Mouse (Mus musculus): ENCODE data around the gene Vegfb. TPM values are rescaled to one million over a fixed set of nuclear protein-coding genes. Genes with fewer than 3 reads are reported as not detected.

Vegfb gene
- total and polyA plus RNA-seq, 2 experiments from 2014 or later: 40.5 to 90.8 TPM

- DNase-seq (ENCODE audit: low spot score) (no peak), ATAC-seq (no peak)
- H3K9me3 ChIP-seq (ENCODE audit: low read length): no peaks in the 10 kb centered on the region
- H3K27me3 ChIP-seq (ENCODE audit: insufficient read depth, low read length): no peaks in the 10 kb centered on the region
- peaks cover 4% of the 10 kb centered on the region; the same call in 1 of the 2 replicates for H3K36me3 ChIP-seq (ENCODE audit: insufficient read depth, low read length)
- no peak overlapping the region for H3K4me2 ChIP-seq (ENCODE audit: low read depth, low read length)
- peaks cover 18% of the 10 kb centered on the region for H3K4me1 ChIP-seq (ENCODE audit: insufficient read depth, low read length)
- WGBS: 83% methylated on average over 9 of the region's 9 CpGs
- no peak overlapping the region for H3K27ac ChIP-seq
- no peak for TF ChIP-seq CTCF (IDR thresholded peaks at IDR 0.05; ENCODE audit: low read depth)
- H3K9ac ChIP-seq (replicated peaks; ENCODE audit: low read length): no peak overlapping the region
- H3K4me3 ChIP-seq (ENCODE audit: low read length): no peak overlapping the region
Measured at GRCm38 (mm10) chr19:6997721-6998290, 10.4 kb upstream of the Vegfb start.

GRCm38 (mm10) chr19:6996006-6996405, 8.6 kb upstream of the Vegfb start, which contains the start of the genes Nudt22 and Trpt1:
Nudt22 (minus strand) TSS chr19:6996117.
Trpt1 (plus strand) TSS chr19:6996131.
- H3K27me3 ChIP-seq (ENCODE audit: insufficient read depth, low read length): no peaks in the 10 kb centered on the region
- peaks cover 4% of the 10 kb centered on the region; the same call in 1 of the 2 replicates for H3K36me3 ChIP-seq (ENCODE audit: insufficient read depth, low read length)
- DNase-seq (ENCODE audit: low spot score) (peak; percentile 90), ATAC-seq (peak; percentile 77)
- peak within 1 kb of the TSS; percentile 70 for H3K9ac ChIP-seq (replicated peaks; ENCODE audit: low read length)
- H3K27ac ChIP-seq: peak within 1 kb of the TSS; percentile 75
- H3K9me3 ChIP-seq (ENCODE audit: low read length): no peaks in the 10 kb centered on the region
- TF ChIP-seq CTCF (IDR thresholded peaks at IDR 0.05; ENCODE audit: low read depth): no peak
- 1% methylated on average over 24 of the region's 24 CpGs for WGBS
- H3K4me3 ChIP-seq (ENCODE audit: low read length): peak within 1 kb of the TSS; percentile 63
- H3K4me2 ChIP-seq (ENCODE audit: low read depth, low read length): peak within 1 kb of the TSS; percentile 91
- H3K4me1 ChIP-seq (ENCODE audit: insufficient read depth, low read length): peaks cover 18% of the 10 kb centered on the region

DNA sequence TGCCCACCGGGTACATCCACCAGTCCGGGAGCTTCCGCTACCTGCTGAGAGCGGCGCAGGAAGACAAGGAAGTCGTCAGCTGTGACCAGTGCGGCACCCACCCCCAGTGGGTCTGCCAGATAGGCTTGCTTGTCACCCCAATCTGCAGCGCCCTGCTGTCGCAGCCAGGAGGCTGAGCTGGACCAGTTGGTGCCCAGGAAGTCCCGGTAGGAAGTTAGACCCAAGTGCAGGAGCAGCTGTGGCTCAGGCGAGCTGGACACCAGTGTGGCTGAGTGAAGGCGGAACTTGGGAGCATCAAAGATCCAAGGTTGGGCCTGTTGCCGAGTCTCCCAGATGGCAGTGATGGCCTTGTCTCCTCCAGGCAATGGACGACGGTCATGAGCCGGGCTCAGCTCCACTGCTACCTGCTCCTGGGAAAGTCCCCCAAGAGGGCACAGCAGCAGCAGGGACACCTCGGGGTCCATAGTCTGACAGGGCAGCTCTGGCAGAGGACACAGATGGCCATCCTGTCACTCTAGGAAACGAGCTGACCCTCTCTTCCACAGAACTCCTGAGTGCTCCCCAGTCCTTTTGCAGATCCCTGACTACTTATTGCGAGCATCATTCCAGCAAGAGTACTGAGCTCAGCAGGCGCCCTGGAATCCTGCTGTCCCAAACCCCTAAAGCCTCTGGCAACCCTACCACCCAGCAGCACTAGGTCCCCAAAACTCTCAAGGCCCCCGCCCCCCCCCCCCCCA, 8.0 kb upstream of the Vegfb start:
- H3K27ac ChIP-seq: peak overlapping the region; percentile 54; the same call in 1 of the 2 replicates
- ATAC-seq (no peak), DNase-seq (ENCODE audit: low spot score) (peak; percentile 13)
- H3K4me3 ChIP-seq (ENCODE audit: low read length): peak overlapping the region; percentile 63
- H3K9ac ChIP-seq (replicated peaks; ENCODE audit: low read length): peak overlapping the region; percentile 70
- H3K27me3 ChIP-seq (ENCODE audit: insufficient read depth, low read length): no peaks in the 10 kb centered on the region
- H3K4me2 ChIP-seq (ENCODE audit: low read depth, low read length): peak overlapping the region; percentile 91
- H3K4me1 ChIP-seq (ENCODE audit: insufficient read depth, low read length): peaks cover 18% of the 10 kb centered on the region
- 0 out of 2 replicates have a peak, but pooled peaks have one; percentile 10 for TF ChIP-seq CTCF (IDR thresholded peaks at IDR 0.05; ENCODE audit: low read depth)
- peaks cover 4% of the 10 kb centered on the region; the same call in 1 of the 2 replicates for H3K36me3 ChIP-seq (ENCODE audit: insufficient read depth, low read length)
- WGBS: 50% methylated on average over 20 of the region's 21 CpGs
- H3K9me3 ChIP-seq (ENCODE audit: low read length): no peaks in the 10 kb centered on the region

- Histone ChIP-seq H3K4me2 (ENCODE audit: low read depth, low read length) (no peak overlapping the region), H3K27ac (no peak overlapping the region), H3K9ac (replicated peaks; ENCODE audit: low read length) (no peak overlapping the region), H3K9me3 (ENCODE audit: low read length) (no peaks in the 10 kb centered on the region), H3K4me3 (ENCODE audit: low read length) (no peak overlapping the region), H3K4me1 (ENCODE audit: insufficient read depth, low read length) (peaks cover 18% of the 10 kb centered on the region), H3K36me3 (ENCODE audit: insufficient read depth, low read length) (peaks cover 4% of the 10 kb centered on the region; the same call in 1 of the 2 replicates), H3K27me3 (ENCODE audit: insufficient read depth, low read length) (no peaks in the 10 kb centered on the region)
- WGBS: 82% methylated on average over 8 of the region's 8 CpGs
- TF ChIP-seq CTCF (IDR thresholded peaks at IDR 0.05; ENCODE audit: low read depth): no peak
- DNase-seq (ENCODE audit: low spot score): no peak
- ATAC-seq: no peak
Measured at GRCm38 (mm10) chr19:6994489-6994888, 7.0 kb upstream of the Vegfb start.

- ATAC-seq (no peak), DNase-seq (ENCODE audit: low spot score) (no peak)
- Histone ChIP-seq H3K4me2 (ENCODE audit: low read depth, low read length) (no peak overlapping the region), H3K4me3 (ENCODE audit: low read length) (no peak overlapping the region), H3K9me3 (ENCODE audit: low read length) (no peaks in the 10 kb centered on the region), H3K9ac (replicated peaks; ENCODE audit: low read length) (no peak overlapping the region), H3K27ac (no peak overlapping the region), H3K4me1 (ENCODE audit: insufficient read depth, low read length) (peaks cover 18% of the 10 kb centered on the region), H3K27me3 (ENCODE audit: insufficient read depth, low read length) (no peaks in the 10 kb centered on the region), H3K36me3 (ENCODE audit: insufficient read depth, low read length) (peaks cover 1% of the 10 kb centered on the region; the same call in 1 of the 2 replicates)
- WGBS: 88% methylated on average over 8 of the region's 8 CpGs
- TF ChIP-seq CTCF (IDR thresholded peaks at IDR 0.05; ENCODE audit: low read depth): no peak
Measured at GRCm38 (mm10) chr19:6994002-6994401, 6.6 kb upstream of the Vegfb start.

- DNase-seq (ENCODE audit: low spot score): no peak
- Histone ChIP-seq H3K9ac (replicated peaks; ENCODE audit: low read length) (peak overlapping the region; percentile 56; the same call in 1 of the 2 replicates), H3K4me2 (ENCODE audit: low read depth, low read length) (peak overlapping the region; percentile 78), H3K9me3 (ENCODE audit: low read length) (no peaks in the 10 kb centered on the region), H3K27ac (peak overlapping the region; percentile 3; the same call in 1 of the 2 replicates), H3K4me1 (ENCODE audit: insufficient read depth, low read length) (peaks cover 18% of the 10 kb centered on the region), H3K36me3 (ENCODE audit: insufficient read depth, low read length) (no peaks in the 10 kb centered on the region), H3K27me3 (ENCODE audit: insufficient read depth, low read length) (no peaks in the 10 kb centered on the region), H3K4me3 (ENCODE audit: low read length) (peak overlapping the region; percentile 54)
- WGBS: 66% methylated on average over 14 of the region's 14 CpGs
- no peak for ATAC-seq
- TF ChIP-seq CTCF (IDR thresholded peaks at IDR 0.05; ENCODE audit: low read depth): peak; percentile 20
Measured at GRCm38 (mm10) chr19:6993011-6993770, 5.7 kb upstream of the Vegfb start.
